Mouse (Mus musculus) midbrain, embryonic 14.5 days (tissue): ENCODE data around the gene Gria1. TPM values are rescaled to one million over a fixed set of nuclear protein-coding genes. Genes with fewer than 3 reads are reported as not detected.
A peak's percentile ranks its signal among the peaks of the same experiment; 100 is the strongest.

ENCODE experiments used
- ATAC-seq: fragments of 200-750 bp; cut with Nextera tagmentation; 2 replicates; pipeline ENCODE4 v1.8.0; 2017; ENCODE audit warnings: moderate number of reproducible peaks, moderate library complexity; ENCODE audit not compliant: low FRiP score, low TSS enrichment
- DNase-seq: peaks from one replicate; pipeline ENCODE4 v3.0.0-alpha.2; 2015
- H3K27ac ChIP-seq: fragments of 300-500 bp; sonication (generic); replicated peaks from 2 replicates; pipeline ENCODE4 v1.5.1; 2014; ENCODE audit warnings: mild to moderate bottlenecking, low read depth, low read length, moderate library complexity
- H3K27me3 ChIP-seq: fragments of 300-500 bp; sonication (generic); 2 replicates; pipeline ENCODE4 v1.6.1; 2014; ENCODE audit warnings: low read length, control low read depth, mixed read lengths; ENCODE audit not compliant: control insufficient read depth, insufficient read depth
- H3K36me3 ChIP-seq: fragments of 300-500 bp; sonication (generic); 2 replicates; pipeline ENCODE4 v1.6.1; 2014; ENCODE audit warnings: low read length, control low read depth; ENCODE audit not compliant: control insufficient read depth, insufficient read depth
- H3K4me1 ChIP-seq: fragments of 300-500 bp; sonication (generic); 2 replicates; pipeline ENCODE4 v1.6.1; 2014; ENCODE audit warnings: mild to moderate bottlenecking, antibody characterized with exemption, low read length, control low read depth; ENCODE audit not compliant: control insufficient read depth, insufficient read depth
- H3K4me2 ChIP-seq: fragments of 300-500 bp; sonication (generic); 2 replicates; pipeline ENCODE4 v1.6.1; 2014; ENCODE audit warnings: mild to moderate bottlenecking, low read length, moderate library complexity
- H3K4me3 ChIP-seq: fragments of 300-500 bp; sonication (generic); replicated peaks from 2 replicates; pipeline ENCODE4 v1.5.1; 2014; ENCODE audit warnings: low read depth, low read length
- H3K9ac ChIP-seq: fragments of 300-500 bp; sonication (generic); replicated peaks from 2 replicates; pipeline ENCODE4 v1.6.1; 2014; ENCODE audit warnings: mild to moderate bottlenecking, low read length, moderate library complexity
- H3K9me3 ChIP-seq: fragments of 300-500 bp; sonication (generic); 2 replicates; pipeline ENCODE4 v1.6.1; 2016; ENCODE audit warnings: low read length, control low read depth, mixed read lengths; ENCODE audit not compliant: control insufficient read depth
- WGBS: fragments of 180-500 bp; shearing (Covaris S2); extraction: QIAGEN DNeasy Blood & Tissue Kit; methylation state at CpG from one replicate; pipeline ENCODE4 v1.1.7; 2014; 5-methylcytosine and 5-hydroxymethylcytosine counted together
- polyA plus RNA-seq: library from polyadenylated mRNA; unstranded; fragments of >200 nt; fragmentation: Nextera tagmentation; extraction: Ambion mirVana; gene quantifications from 2 replicates; pipeline ENCODE4 v1.2.1, GENCODE M21; 2014

Gene Gria1
- polyA plus RNA-seq, 1 experiment from 2014 or later: 31.9 TPM

DNA sequence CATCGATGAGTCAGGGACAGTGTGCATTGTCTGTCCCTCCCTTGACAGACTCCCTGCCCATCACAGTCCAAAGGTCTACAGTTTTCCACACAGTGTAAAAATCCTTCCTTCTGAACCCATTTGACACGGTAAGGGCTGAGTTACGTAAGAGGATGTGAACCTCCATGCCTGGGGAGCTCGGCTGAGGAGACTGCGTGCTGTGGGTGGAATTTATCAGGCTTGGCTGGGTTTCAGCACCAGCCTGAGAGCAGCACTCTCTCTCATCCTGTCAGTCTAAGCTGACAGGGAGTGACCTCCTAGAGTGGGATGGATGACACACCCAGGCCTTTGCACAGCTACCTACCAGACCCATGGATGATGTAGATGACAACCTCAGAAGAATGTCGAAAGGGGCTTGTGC, 158.9 kb downstream of the Gria1 start:
- Histone ChIP-seq H3K4me1 (no peaks in the 10 kb centered on the region), H3K9ac (no peak overlapping the region), H3K4me2 (no peak overlapping the region), H3K9me3 (no peaks in the 10 kb centered on the region), H3K36me3 (no peaks in the 10 kb centered on the region), H3K27me3 (no peaks in the 10 kb centered on the region), H3K4me3 (no peak overlapping the region), H3K27ac (no peak overlapping the region)
- WGBS: 73% methylated on average over 6 of the region's 6 CpGs
- no peak for ATAC-seq
- DNase-seq: no peak

DNA sequence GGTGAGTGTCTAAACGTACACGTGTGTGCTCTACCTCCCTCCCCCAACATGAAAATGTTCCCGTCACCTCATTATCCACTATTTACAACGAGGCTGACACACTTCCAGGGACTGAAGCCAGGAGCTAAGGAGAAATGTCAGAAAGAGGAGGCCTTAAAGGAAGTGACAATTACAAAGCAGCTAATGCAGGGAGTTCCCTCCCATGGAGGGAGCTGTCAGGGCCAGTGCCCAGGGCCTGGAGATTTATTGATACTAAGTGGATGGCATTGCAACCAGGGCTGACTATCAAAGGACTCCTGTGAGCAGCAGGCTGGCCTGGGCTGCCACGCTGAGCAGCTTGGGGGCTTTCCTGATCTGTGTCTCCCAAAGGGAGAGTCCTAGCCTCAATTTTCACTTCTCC, 163.0 kb downstream of the Gria1 start:
- Histone ChIP-seq H3K27me3 (no peaks in the 10 kb centered on the region), H3K4me2 (no peak overlapping the region), H3K36me3 (no peaks in the 10 kb centered on the region), H3K9me3 (no peaks in the 10 kb centered on the region), H3K9ac (no peak overlapping the region), H3K4me3 (no peak overlapping the region), H3K4me1 (no peaks in the 10 kb centered on the region), H3K27ac (no peak overlapping the region)
- DNase-seq (no peak), ATAC-seq (no peak)
- WGBS: 71% methylated on average over 5 of the region's 5 CpGs

DNA sequence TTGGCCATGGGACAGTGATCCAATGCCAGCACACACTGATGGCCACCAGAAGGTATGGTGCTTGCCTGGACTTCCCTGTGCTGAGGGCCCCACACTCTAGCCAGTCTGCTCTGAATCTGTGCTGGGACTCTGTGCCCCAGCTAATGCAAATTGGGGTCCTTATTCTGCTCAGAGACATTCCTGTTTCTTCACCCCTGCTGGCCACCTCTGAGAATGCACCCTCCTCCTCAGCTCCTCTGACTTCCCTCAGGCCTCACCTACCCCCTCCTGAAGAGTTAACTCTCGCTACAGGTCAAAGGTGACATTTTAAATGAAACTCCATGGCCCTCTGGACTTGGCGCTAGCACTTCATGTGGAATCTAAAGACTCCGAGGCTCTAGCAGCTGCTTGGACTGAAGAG, 165.4 kb downstream of the Gria1 start:
- no peaks in the 10 kb centered on the region for H3K4me1 ChIP-seq
- H3K4me2 ChIP-seq: no peak overlapping the region
- no peak overlapping the region for H3K27ac ChIP-seq
- no peak overlapping the region for H3K4me3 ChIP-seq
- 35% methylated on average over 3 of the region's 3 CpGs for WGBS
- no peaks in the 10 kb centered on the region for H3K9me3 ChIP-seq
- no peak overlapping the region for H3K9ac ChIP-seq
- DNase-seq (no peak), ATAC-seq (no peak)
- no peaks in the 10 kb centered on the region for H3K36me3 ChIP-seq
- H3K27me3 ChIP-seq: no peaks in the 10 kb centered on the region

DNA sequence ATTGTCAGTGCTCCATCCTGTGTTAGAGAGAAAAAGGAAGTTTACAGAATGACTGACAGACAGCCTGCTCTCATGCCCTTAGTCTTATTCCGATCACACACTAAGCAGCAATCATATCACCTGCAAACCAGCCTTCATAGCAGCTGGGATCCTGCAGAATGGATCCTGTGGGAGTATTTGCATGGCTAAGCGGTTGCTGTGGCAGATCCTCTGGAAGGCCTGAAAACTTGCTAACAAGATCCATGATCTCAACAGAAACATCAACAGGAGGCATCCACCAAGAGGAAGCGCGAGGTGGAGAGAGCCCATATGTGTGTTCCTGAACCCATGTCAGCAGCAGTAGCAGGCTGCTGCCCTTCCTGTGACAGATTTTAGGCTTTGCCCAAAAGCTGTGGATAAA, 173.0 kb downstream of the Gria1 start:
- Histone ChIP-seq H3K4me2 (no peak overlapping the region), H3K9ac (no peak overlapping the region), H3K4me1 (no peaks in the 10 kb centered on the region), H3K27ac (no peak overlapping the region), H3K4me3 (no peak overlapping the region), H3K27me3 (no peaks in the 10 kb centered on the region), H3K9me3 (no peaks in the 10 kb centered on the region), H3K36me3 (0 out of 2 replicates have a peak, but pooled peaks cover 3% of the 10 kb centered on the region)
- ATAC-seq: no peak
- 92% methylated on average over 4 of the region's 4 CpGs for WGBS
- DNase-seq: no peak

DNA sequence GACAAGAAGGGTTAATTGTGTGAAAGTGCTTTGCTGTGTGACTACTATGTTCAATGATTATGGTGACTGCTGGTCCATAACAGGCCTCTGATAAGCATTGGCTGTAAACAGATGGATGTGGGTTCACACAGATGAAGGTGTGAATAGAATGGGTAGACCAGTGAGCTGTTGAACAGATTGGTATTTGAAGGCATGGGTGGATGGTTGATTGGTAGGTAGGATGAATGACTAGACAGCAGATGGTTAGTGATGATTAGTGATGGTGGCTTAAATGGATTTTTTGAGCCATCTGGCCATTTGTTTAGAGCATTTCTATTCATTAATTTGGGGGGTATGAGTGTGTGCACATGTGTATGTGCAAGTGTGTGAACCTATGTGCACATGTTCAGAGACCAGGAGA, 173.9 kb downstream of the Gria1 start:
- ATAC-seq (no peak), DNase-seq (no peak)
- Histone ChIP-seq H3K4me2 (no peak overlapping the region), H3K4me3 (no peak overlapping the region), H3K4me1 (no peaks in the 10 kb centered on the region), H3K9me3 (no peaks in the 10 kb centered on the region), H3K9ac (no peak overlapping the region), H3K27ac (no peak overlapping the region), H3K36me3 (0 out of 2 replicates have a peak, but pooled peaks cover 3% of the 10 kb centered on the region), H3K27me3 (no peaks in the 10 kb centered on the region)

DNA sequence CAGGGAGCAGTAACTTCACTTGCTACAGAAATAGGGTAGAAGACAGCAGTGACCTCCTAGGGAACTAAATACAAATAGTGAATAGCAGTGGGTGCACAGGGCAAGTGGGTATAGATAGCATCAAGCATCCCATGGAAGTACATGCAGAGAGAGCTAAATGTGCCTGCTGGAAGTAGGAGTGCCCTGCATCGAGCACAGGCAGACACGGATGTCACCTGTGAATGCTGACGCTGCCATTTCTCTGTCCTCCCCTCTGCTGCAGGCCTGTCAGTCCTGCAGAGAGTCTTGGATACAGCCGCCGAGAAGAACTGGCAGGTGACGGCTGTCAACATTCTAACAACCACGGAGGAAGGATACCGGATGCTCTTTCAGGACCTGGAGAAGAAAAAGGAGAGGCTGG, 178.2 kb downstream of the Gria1 start:
- Histone ChIP-seq H3K4me2 (no peak overlapping the region), H3K9ac (no peak overlapping the region), H3K27ac (no peak overlapping the region), H3K4me3 (no peak overlapping the region), H3K9me3 (no peaks in the 10 kb centered on the region), H3K36me3 (0 out of 2 replicates have a peak, but pooled peaks cover 3% of the 10 kb centered on the region), H3K4me1 (no peaks in the 10 kb centered on the region), H3K27me3 (no peaks in the 10 kb centered on the region)
- ATAC-seq (no peak), DNase-seq (no peak)
- WGBS: 86% methylated on average over 8 of the region's 8 CpGs

DNA sequence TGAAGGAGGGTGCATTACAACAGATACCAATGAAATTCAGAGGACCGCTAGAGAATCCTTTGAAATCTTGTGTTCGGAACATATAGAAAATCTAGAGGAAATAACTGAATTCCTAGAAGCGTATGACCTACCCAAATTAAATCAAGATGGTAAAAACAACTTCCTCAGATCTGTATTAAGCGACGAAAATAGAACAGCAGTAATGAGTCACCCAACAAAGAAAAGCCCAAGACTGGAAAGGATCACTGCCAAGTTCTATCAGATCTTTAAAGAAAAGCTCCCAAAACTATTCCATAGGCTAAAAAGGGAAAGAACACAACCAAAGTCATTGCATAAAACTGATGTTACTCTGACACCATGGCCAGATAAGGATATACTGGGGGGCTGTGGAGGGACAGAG, 183.6 kb downstream of the Gria1 start:
- H3K9me3 ChIP-seq: no peaks in the 10 kb centered on the region
- H3K36me3 ChIP-seq: no peaks in the 10 kb centered on the region
- DNase-seq: no peak
- no peak overlapping the region for H3K27ac ChIP-seq
- H3K4me2 ChIP-seq: no peak overlapping the region
- H3K27me3 ChIP-seq: no peaks in the 10 kb centered on the region
- H3K4me1 ChIP-seq: no peaks in the 10 kb centered on the region
- ATAC-seq: no peak
- 95% methylated on average over 5 of the region's 5 CpGs for WGBS
- H3K4me3 ChIP-seq: no peak overlapping the region
- H3K9ac ChIP-seq: no peak overlapping the region

DNA sequence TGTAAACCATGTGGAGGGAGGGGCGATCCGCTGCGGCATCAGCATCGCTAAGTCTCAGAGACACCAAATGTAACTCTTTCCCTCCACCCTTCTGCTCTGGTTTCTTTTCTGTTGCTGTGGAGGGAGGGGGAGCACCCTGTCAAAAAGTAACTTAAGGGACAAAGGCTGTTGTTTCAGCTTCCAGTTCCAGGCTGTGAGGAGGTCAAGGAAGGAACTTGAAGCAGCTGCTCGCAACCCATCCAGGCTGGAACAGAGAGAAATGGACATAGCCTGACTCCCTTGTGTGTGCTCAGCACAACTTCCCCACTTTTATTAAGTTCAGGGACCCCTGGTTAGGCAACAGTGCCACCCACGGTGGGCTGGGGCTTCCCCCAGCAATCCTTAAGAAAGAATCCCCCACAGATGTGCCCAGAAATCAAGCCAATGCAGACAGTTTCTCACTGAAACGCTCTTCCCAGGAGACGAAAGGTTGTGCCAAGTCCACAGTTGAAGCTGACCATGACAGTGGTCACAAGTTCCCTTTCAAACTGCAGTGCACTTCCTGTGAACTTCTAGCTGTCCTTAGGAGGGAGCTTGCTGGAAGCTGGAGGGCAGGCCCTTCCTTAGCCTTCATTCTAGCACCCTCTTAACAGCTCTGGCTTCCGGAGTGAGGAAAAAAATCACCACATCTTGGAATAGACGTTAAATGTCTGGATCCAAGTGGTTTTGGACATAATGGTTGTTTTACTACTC, 190.2 kb downstream of the Gria1 start:
- no peaks in the 10 kb centered on the region for H3K4me1 ChIP-seq
- no peak overlapping the region for H3K4me2 ChIP-seq
- no peaks in the 10 kb centered on the region for H3K9me3 ChIP-seq
- no peak overlapping the region for H3K4me3 ChIP-seq
- no peak overlapping the region for H3K27ac ChIP-seq
- DNase-seq: no peak
- no peak overlapping the region for H3K9ac ChIP-seq
- 82% methylated on average over 10 of the region's 10 CpGs for WGBS
- H3K36me3 ChIP-seq: no peaks in the 10 kb centered on the region
- no peak for ATAC-seq
- H3K27me3 ChIP-seq: no peaks in the 10 kb centered on the region

DNA sequence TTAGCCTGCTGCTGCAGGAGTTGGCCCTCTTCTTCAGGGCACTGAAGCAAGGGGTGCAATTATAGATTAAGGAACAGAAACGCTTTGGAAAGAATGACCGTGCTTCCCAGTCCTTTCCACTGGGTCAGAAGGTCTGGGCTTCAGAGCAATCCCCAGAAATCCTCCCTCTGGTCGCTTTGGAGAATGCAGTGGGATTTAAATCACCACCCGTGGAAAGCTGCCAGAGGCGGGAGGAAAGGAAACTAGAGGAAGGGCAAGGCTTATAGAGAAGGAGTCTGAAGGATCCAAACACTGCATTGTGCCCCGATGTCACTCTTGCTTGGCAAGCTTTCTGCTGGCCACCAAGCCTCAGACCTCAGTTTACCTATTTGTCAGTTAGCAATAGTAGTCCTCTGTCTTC, 193.2 kb downstream of the Gria1 start:
- ATAC-seq (no peak), DNase-seq (peak; percentile 53)
- H3K9me3 ChIP-seq: no peaks in the 10 kb centered on the region
- 40% methylated on average over 6 of the region's 6 CpGs for WGBS
- H3K9ac ChIP-seq: no peak overlapping the region
- H3K4me3 ChIP-seq: no peak overlapping the region
- no peaks in the 10 kb centered on the region for H3K4me1 ChIP-seq
- H3K27me3 ChIP-seq: no peaks in the 10 kb centered on the region
- H3K36me3 ChIP-seq: no peaks in the 10 kb centered on the region
- no peak overlapping the region for H3K4me2 ChIP-seq
- no peak overlapping the region for H3K27ac ChIP-seq
